Mouse (Mus musculus) E14TG2a.4 (cell line): Measurements from ENCODE around the gene Cyth1.

Experiments used
- CTCF ChIP-seq: conservative IDR thresholded peaks from 2 replicates; pipeline ENCODE4 v1.5.1; 2014; ENCODE audit warnings: low read length
- NANOG ChIP-seq: IDR thresholded peaks from 2 replicates; pipeline ENCODE4 v1.6.1; 2014; ENCODE audit warnings: borderline replicate concordance, low read length, mixed read lengths
- POU5F1 ChIP-seq: IDR thresholded peaks from 2 replicates; pipeline ENCODE4 v1.6.1; 2014; ENCODE audit warnings: low read length, borderline replicate concordance

DNA sequence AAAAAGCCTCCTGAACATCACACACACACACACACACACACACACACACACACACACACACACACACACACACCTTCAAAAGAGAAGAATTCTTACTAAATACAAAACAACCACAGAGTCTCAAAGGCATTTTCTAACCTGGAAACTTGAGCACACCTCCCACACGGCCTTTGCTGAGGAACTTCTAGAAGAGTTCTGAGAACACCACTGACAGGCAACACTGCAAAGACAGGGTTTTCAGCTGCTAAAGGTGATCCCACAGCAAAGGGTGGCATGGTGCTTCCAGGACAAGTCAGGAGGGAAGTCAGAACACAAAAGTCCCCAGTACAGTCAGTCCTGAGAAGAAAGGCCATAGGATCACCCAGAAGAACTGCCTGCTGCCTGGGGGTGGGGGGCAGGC is 22.5 kb downstream of the Cyth1 start:
- TF ChIP-seq CTCF (no peak), NANOG (no peak), POU5F1 (no peak)
